Mouse (Mus musculus): ENCODE results near the gene Zbtb48.

GRCm38 (mm10) chr4:152010707-152011134 is 16.8 kb downstream of the Zbtb48 start:
- no peak for TF ChIP-seq CTCF (IDR thresholded peaks at IDR 0.05)
- TF ChIP-seq POLR2A (IDR thresholded peaks at IDR 0.05; ENCODE audit: insufficient read depth, low read depth, low read length), result 0 out of 2 replicates have a peak, but pooled peaks have one; percentile 23
- TF ChIP-seq EP300 (IDR thresholded peaks at IDR 0.05; ENCODE audit: insufficient read depth, low read depth, low read length), result no peak; the same call in 1 of the 2 replicates

Measured in heart, adult 2 months (tissue).